Mouse (Mus musculus) neural tube, embryonic 15.5 days (tissue): ENCODE results near the gene Rexo5. TPM values are rescaled to one million over a fixed set of nuclear protein-coding genes. Genes with fewer than 3 reads are reported as not detected.

Source experiments
- ATAC-seq: fragments of 200-750 bp; cut with Nextera tagmentation; 2 replicates; pipeline ENCODE4 v1.8.0; 2017; ENCODE audit warnings: mild to moderate bottlenecking, moderate TSS enrichment, moderate library complexity; ENCODE audit not compliant: low FRiP score
- H3K27ac ChIP-seq: fragments of 300-500 bp; sonication (generic); replicated peaks from 2 replicates; pipeline ENCODE4 v1.5.1; 2015; ENCODE audit warnings: mild to moderate bottlenecking, inconsistent platforms
- H3K27me3 ChIP-seq: fragments of 300-500 bp; sonication (generic); replicated peaks from 2 replicates; pipeline ENCODE4 v1.6.1; 2015; ENCODE audit warnings: inconsistent platforms
- H3K36me3 ChIP-seq: fragments of 300-500 bp; sonication (generic); 2 replicates; pipeline ENCODE4 v1.6.1; 2015; ENCODE audit warnings: inconsistent platforms
- H3K4me1 ChIP-seq: fragments of 300-500 bp; sonication (generic); 2 replicates; pipeline ENCODE4 v1.6.1; 2015; ENCODE audit warnings: inconsistent platforms
- H3K4me2 ChIP-seq: fragments of 300-500 bp; sonication (generic); 2 replicates; pipeline ENCODE4 v1.6.1; 2015; ENCODE audit warnings: inconsistent platforms, mild to moderate bottlenecking, moderate library complexity
- H3K4me3 ChIP-seq: fragments of 300-500 bp; sonication (generic); replicated peaks from 2 replicates; pipeline ENCODE4 v1.5.1; 2015; ENCODE audit warnings: mild to moderate bottlenecking, inconsistent platforms
- H3K9ac ChIP-seq: fragments of 300-500 bp; sonication (generic); replicated peaks from 2 replicates; pipeline ENCODE4 v1.6.1; 2015; ENCODE audit warnings: mild to moderate bottlenecking, inconsistent platforms
- H3K9me3 ChIP-seq: fragments of 300-500 bp; sonication (generic); replicated peaks from 2 replicates; pipeline ENCODE4 v1.6.1; 2016; ENCODE audit warnings: inconsistent platforms
- WGBS: fragments of 180-500 bp; shearing (Covaris S2); methylation state at CpG from one replicate; pipeline ENCODE4 v1.1.7; 2015; ENCODE audit warnings: mixed read lengths; 5-methylcytosine and 5-hydroxymethylcytosine counted together
- polyA plus RNA-seq: library from polyadenylated mRNA; unstranded; fragments of >200 nt; fragmentation: Nextera tagmentation; extraction: Ambion mirVana; gene quantifications from 2 replicates; pipeline ENCODE4 v1.2.1, GENCODE M21; 2015

Gene Rexo5
- polyA plus RNA-seq, 1 experiment from 2014 or later = 6.0 TPM

DNA sequence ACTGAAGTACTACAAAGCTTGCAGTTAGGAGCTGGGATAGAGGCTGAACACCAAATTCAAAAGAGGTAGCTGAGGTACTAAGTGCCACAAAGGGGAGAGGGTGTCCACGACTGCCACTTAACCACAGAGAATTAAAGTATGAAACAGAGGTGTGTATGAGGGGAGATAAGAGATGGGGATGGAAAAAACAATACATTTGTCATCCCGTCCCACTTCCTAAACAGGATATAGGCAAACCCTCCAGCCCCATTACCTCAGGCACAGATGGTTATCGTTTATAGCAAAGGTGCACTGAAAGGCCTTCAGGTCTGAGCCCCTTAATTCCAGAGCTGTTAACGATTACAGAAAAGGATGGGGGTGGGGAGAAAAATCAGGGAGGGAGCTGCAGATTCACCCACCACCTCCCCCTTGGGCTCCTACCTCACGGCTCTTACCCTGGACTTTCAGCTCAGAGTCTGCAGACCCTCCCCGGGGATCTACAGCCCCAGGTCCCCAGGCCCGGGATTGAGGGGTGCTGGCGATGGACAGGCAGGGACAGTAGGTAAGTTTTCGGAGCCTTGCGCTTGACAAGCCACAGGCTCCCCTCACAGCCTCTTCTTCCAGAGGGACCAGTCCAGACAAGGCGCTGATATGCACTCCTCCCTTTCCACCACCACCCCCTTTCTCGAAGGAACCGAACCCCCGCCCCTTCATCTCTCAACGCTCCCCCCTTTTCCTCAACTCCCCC, 101.2 kb downstream of the Rexo5 start:
- peak overlapping the region; percentile 96 for H3K27ac ChIP-seq
- H3K4me1 ChIP-seq = peaks cover 47% of the 10 kb centered on the region
- ATAC-seq = peak; percentile 67
- H3K9ac ChIP-seq = peak overlapping the region; percentile 92
- WGBS = 0% methylated on average over 15 of the region's 15 CpGs
- H3K4me3 ChIP-seq = peak overlapping the region; percentile 79
- H3K27me3 ChIP-seq = no peaks in the 10 kb centered on the region
- peak overlapping the region; percentile 78 for H3K4me2 ChIP-seq
- H3K36me3 ChIP-seq = no peaks in the 10 kb centered on the region
- H3K9me3 ChIP-seq = no peaks in the 10 kb centered on the region

DNA sequence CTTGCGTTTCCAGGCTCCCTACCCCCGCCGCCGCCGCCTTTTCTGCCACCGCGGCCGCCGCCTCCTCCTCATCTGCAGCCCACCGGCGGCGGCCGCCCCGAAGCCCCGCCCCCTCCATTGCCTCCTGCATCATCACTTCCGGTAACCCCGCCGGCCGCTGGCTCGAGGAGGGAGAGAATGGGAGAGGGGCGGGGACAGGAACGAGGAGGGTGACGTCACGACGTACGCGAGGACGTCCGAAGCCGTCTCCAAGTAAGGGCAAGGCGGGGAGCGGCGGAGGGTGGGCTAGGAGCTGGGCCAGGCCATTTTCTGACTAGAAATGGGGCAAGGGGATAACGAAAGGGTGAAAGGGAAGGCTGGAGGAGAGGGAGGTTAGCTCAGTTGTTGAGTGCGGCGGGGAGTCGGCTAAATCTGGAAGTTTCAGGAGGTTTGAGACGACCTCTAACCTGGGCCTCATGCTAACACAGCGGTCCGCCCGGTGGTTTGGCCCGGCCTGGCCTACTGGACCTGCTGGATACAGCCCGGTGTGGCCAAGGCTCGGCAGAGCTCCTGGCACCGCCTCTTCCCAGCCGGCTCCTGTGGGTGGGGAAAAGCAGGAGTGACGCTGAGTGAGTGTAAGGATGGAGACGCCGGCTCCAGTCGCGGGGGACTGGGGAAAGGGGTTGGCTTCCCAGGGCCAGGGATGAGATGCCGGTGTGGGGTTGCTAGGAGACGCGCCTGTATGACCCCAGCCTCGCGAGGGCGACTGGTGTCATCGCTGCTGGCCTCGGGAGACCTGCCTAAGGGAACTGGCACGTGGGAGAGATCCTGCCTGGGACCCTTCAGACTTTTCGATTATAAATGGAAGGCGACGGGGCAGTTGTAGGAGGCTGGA, 102.1 kb downstream of the Rexo5 start, which contains the start of the genes Lyrm1 and Dcun1d3:
Gene Lyrm1, plus strand, starts transcription at position 223 of the 874 bp plus-strand sequence.
Gene Dcun1d3, minus strand, starts transcription at position 660 of the 874 bp plus-strand sequence.
- peak; percentile 99 for ATAC-seq
- H3K4me3 ChIP-seq = peak within 1 kb of the TSS; percentile 79
- no peaks in the 10 kb centered on the region for H3K27me3 ChIP-seq
- H3K4me1 ChIP-seq = peaks cover 47% of the 10 kb centered on the region
- peak within 1 kb of the TSS; percentile 96 for H3K27ac ChIP-seq
- no peaks in the 10 kb centered on the region for H3K9me3 ChIP-seq
- no peaks in the 10 kb centered on the region for H3K36me3 ChIP-seq
- H3K9ac ChIP-seq = peak within 1 kb of the TSS; percentile 92
- peak within 1 kb of the TSS; percentile 78 for H3K4me2 ChIP-seq
- under 1% methylated on average over 63 of the region's 63 CpGs for WGBS

DNA sequence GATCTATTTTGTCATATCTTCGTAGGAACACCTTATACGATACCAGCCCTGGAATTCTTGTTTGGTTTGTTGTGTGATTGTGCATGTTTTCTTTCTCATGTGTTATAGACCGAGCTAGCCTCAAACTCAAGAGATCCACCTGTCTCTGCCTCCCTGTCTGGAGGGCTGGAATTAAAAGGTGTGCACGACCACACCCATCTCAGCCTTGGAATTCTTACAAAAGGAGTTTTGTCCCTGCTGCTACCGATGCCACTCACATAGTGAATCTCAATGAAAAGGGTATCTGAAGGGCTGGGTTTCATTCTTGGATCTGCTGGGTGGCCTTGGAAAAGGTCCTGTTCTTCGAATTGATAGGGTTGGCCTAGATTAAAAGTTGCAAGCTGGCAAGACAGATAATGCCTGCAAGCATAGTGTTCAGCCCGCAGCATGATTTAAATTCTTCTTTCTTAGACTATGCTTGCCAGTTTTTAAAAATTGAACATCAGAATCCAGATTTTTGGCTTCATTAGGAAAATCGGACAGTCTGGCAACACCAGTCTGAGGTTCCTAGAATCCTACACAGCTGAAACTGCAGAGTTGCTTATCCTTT, 103.8 kb downstream of the Rexo5 start:
- Histone ChIP-seq H3K27me3 (no peaks in the 10 kb centered on the region), H3K4me2 (no peak overlapping the region), H3K4me3 (no peak overlapping the region), H3K9me3 (no peaks in the 10 kb centered on the region), H3K36me3 (no peaks in the 10 kb centered on the region), H3K4me1 (peaks cover 39% of the 10 kb centered on the region), H3K27ac (no peak overlapping the region; the same call in 1 of the 2 replicates), H3K9ac (no peak overlapping the region)
- ATAC-seq = no peak
- WGBS = 94% methylated on average over 8 of the region's 8 CpGs

DNA sequence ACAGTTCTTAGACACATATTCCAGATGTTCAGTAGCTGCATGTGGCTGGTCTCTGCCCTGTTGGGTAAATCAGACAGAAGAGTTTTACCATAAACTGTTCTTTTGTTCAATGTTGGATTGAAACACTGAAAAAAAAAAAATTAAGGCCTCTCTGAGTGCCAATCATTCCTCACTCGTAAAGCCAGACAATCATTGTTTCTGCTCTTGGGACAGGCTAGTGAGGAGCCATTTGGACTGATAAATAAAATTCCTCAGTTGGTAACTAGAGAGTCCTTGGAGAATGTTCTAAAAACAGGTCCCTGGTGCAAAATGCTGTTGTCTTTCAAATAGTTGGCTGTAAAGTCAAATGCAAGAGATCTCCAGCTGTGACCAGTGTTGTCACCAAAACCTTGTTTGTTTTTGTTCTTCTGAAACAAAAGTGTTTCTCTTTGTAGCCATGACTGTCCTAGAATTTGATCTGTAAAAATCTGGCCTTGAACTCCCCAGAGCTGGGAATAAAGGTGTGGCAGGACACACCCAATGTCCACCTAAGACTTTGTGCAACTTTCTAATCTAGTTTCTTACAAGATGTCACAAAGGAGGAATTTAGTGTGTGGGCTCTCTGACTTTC, 104.5 kb downstream of the Rexo5 start:
- no peak for ATAC-seq
- Histone ChIP-seq H3K9me3 (no peaks in the 10 kb centered on the region), H3K27me3 (no peaks in the 10 kb centered on the region), H3K4me2 (no peak overlapping the region), H3K36me3 (no peaks in the 10 kb centered on the region), H3K27ac (no peak overlapping the region; the same call in 1 of the 2 replicates), H3K4me3 (no peak overlapping the region), H3K9ac (no peak overlapping the region), H3K4me1 (peaks cover 35% of the 10 kb centered on the region)
- WGBS = 57% methylated on average over 1 of the region's 1 CpGs

Other genes starting within 250 kb of the Rexo5 start
- not detected in 2 replicates for gene Acsm2, start 239.7 kb upstream of the Rexo5 start, polyA plus RNA-seq
- gene Acsm1, start 187.0 kb upstream of the Rexo5 start, polyA plus RNA-seq = not detected in 2 replicates
- gene Acsm4, start 104.0 kb upstream of the Rexo5 start, polyA plus RNA-seq = not detected in 2 replicates
- gene Thumpd1, start 73.2 kb upstream of the Rexo5 start, polyA plus RNA-seq = 65.0 and 68.6 TPM in 2 replicates
- 0.51 TPM in 1 of 2 replicates, not detected in the other for gene Acsm3, start 33.1 kb upstream of the Rexo5 start, polyA plus RNA-seq
- gene Eri2, start 52 bp downstream of the Rexo5 start, polyA plus RNA-seq = 15.3 and 16.2 TPM in 2 replicates
- gene Lyrm1, start 101.9 kb downstream of the Rexo5 start, polyA plus RNA-seq = 16.7 and 17.9 TPM in 2 replicates
- gene Dcun1d3, start 102.3 kb downstream of the Rexo5 start, polyA plus RNA-seq = 15.8 and 18.1 TPM in 2 replicates